Mouse (Mus musculus): ENCODE data around the gene Adamts14.

GRCm38 (mm10) chr10:61254761-61255160, 18.5 kb downstream of the Adamts14 start:
- TF ChIP-seq CTCF (IDR thresholded peaks at IDR 0.05; ENCODE audit: borderline replicate concordance, insufficient read depth, low read depth, low read length) (no peak), POLR2A (IDR thresholded peaks at IDR 0.05; ENCODE audit: borderline replicate concordance, insufficient read depth, low read length) (no peak)

Data from cerebellum, adult 2 months (tissue).